Mouse (Mus musculus) intestine, embryonic 16.5 days (tissue): ENCODE data around the gene Ugt2b36. TPM values are rescaled to one million over a fixed set of nuclear protein-coding genes. Genes with fewer than 3 reads are reported as not detected.
"Not testable (repeated sequence)": the region's sequence is repeated elsewhere in the genome, so short reads cannot be mapped to it uniquely, and the experiment has no call there.

Source experiments
- ATAC-seq: fragments of 200-750 bp; cut with Nextera tagmentation; 2 replicates; pipeline ENCODE4 v1.8.0; 2017; ENCODE audit warnings: moderate TSS enrichment, moderate library complexity
- H3K27ac ChIP-seq: fragments of 300-500 bp; sonication (generic); 2 replicates; pipeline ENCODE4 v1.5.1; 2014; ENCODE audit warnings: mild to moderate bottlenecking, low read length
- H3K27me3 ChIP-seq: fragments of 300-500 bp; sonication (generic); replicated peaks from 2 replicates; pipeline ENCODE4 v1.6.1; 2014; ENCODE audit warnings: low read length, control low read depth, mixed read lengths; ENCODE audit not compliant: control insufficient read depth, insufficient read depth
- H3K36me3 ChIP-seq: fragments of 300-500 bp; sonication (generic); 2 replicates; pipeline ENCODE4 v1.6.1; 2014; ENCODE audit warnings: low read length, control low read depth; ENCODE audit not compliant: control insufficient read depth, insufficient read depth
- H3K4me1 ChIP-seq: fragments of 300-500 bp; sonication (generic); 2 replicates; pipeline ENCODE4 v1.6.1; 2014; ENCODE audit warnings: low read length, control low read depth, mixed read lengths; ENCODE audit not compliant: control insufficient read depth, insufficient read depth
- H3K4me2 ChIP-seq: fragments of 300-500 bp; sonication (generic); 2 replicates; pipeline ENCODE4 v1.6.1; 2014; ENCODE audit warnings: low read depth, low read length, control low read depth
- H3K4me3 ChIP-seq: fragments of 300-500 bp; sonication (generic); 2 replicates; pipeline ENCODE4 v1.5.1; 2014; ENCODE audit warnings: mild to moderate bottlenecking, low read length
- H3K9ac ChIP-seq: fragments of 300-500 bp; sonication (generic); 2 replicates; pipeline ENCODE4 v1.6.1; 2014; ENCODE audit warnings: low read depth, low read length
- H3K9me3 ChIP-seq: fragments of 300-500 bp; sonication (generic); 2 replicates; pipeline ENCODE4 v1.6.1; 2016; ENCODE audit warnings: low read length, control low read depth; ENCODE audit not compliant: control insufficient read depth
- WGBS: fragments of 180-500 bp; shearing (Covaris S2); extraction: QIAGEN DNeasy Blood & Tissue Kit; methylation state at CpG from one replicate; pipeline ENCODE4 v1.1.7; 2014; 5-methylcytosine and 5-hydroxymethylcytosine counted together
- polyA plus RNA-seq: library from polyadenylated mRNA; unstranded; fragments of >200 nt; fragmentation: Nextera tagmentation; extraction: Ambion mirVana; gene quantifications from 2 replicates; pipeline ENCODE4 v1.2.1, GENCODE M21; 2015

Ugt2b36 gene
- 28.9 and 36.2 TPM in 2 replicates for polyA plus RNA-seq

GRCm38 (mm10) chr5:87092346-87093027 lies at the start of gene Ugt2b36:
Gene Ugt2b36 (minus strand): TSS chr5:87092555.
- peaks cover 4% of the 10 kb centered on the region for H3K4me1 ChIP-seq
- 43% methylated on average over 1 of the region's 1 CpGs for WGBS
- peak within 1 kb of the TSS; percentile 76 for H3K27ac ChIP-seq
- no peak within 1 kb of the TSS for H3K4me3 ChIP-seq
- no peaks in the 10 kb centered on the region for H3K27me3 ChIP-seq
- no peaks in the 10 kb centered on the region for H3K9me3 ChIP-seq
- ATAC-seq = peak; percentile 94
- H3K36me3 ChIP-seq = no peaks in the 10 kb centered on the region
- no peak within 1 kb of the TSS for H3K4me2 ChIP-seq
- H3K9ac ChIP-seq = no peak within 1 kb of the TSS

- peak; percentile 66 for ATAC-seq
- H3K36me3 ChIP-seq, H3K27me3 ChIP-seq, H3K9ac ChIP-seq, H3K4me3 ChIP-seq, H3K4me1 ChIP-seq, H3K27ac ChIP-seq, H3K9me3 ChIP-seq, H3K4me2 ChIP-seq: not testable (repeated sequence)
- WGBS = 67% methylated on average over 1 of the region's 2 CpGs
These were observed 47.8 kb upstream of the Ugt2b36 start, which contains the start of gene Ugt2b5 for GRCm38 (mm10) chr5:87140196-87140595. Gene Ugt2b5 (minus strand): TSS chr5:87140318.

- ATAC-seq = peak; percentile 93
- not testable (repeated sequence) for H3K27me3 ChIP-seq, H3K9ac ChIP-seq, H3K36me3 ChIP-seq, H3K27ac ChIP-seq, H3K9me3 ChIP-seq, H3K4me1 ChIP-seq, H3K4me3 ChIP-seq, H3K4me2 ChIP-seq
- 61% methylated on average over 1 of the region's 1 CpGs for WGBS
These were observed 11.3 kb upstream of the Ugt2b36 start for GRCm38 (mm10) chr5:87103697-87104096.

DNA sequence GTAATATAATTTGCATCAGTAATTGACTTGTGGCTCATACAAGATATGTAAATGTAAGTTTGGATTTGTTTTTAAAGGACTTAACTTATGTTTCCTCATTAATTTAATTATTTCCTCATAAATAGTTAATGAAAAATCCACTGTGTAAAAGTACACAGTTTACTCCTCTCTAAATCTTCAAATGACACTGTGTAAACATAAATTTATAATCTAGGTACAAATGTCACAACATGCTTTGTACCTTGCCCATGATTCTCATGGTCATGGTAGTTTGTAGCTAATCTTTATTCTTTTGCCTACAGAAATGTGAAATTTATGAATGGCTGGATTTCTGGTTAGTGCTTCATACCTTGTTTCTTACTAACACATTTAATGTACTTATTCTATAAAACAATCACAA lies 1.2 kb downstream of the Ugt2b36 start:
- no peak for ATAC-seq
- Histone ChIP-seq H3K4me3 (no peak overlapping the region), H3K4me2 (no peak overlapping the region), H3K27ac (no peak overlapping the region), H3K4me1 (peaks cover 4% of the 10 kb centered on the region), H3K9ac (no peak overlapping the region), H3K27me3 (no peaks in the 10 kb centered on the region), H3K9me3 (no peaks in the 10 kb centered on the region), H3K36me3 (no peaks in the 10 kb centered on the region)

- H3K9ac ChIP-seq = no peak overlapping the region
- no peak overlapping the region for H3K27ac ChIP-seq
- no peak for ATAC-seq
- peaks cover 4% of the 10 kb centered on the region for H3K4me1 ChIP-seq
- no peaks in the 10 kb centered on the region for H3K9me3 ChIP-seq
- H3K4me3 ChIP-seq = no peak overlapping the region
- H3K4me2 ChIP-seq = no peak overlapping the region
- no peaks in the 10 kb centered on the region for H3K27me3 ChIP-seq
- H3K36me3 ChIP-seq = no peaks in the 10 kb centered on the region
These were observed 3.1 kb downstream of the Ugt2b36 start for GRCm38 (mm10) chr5:87089264-87089663.

DNA sequence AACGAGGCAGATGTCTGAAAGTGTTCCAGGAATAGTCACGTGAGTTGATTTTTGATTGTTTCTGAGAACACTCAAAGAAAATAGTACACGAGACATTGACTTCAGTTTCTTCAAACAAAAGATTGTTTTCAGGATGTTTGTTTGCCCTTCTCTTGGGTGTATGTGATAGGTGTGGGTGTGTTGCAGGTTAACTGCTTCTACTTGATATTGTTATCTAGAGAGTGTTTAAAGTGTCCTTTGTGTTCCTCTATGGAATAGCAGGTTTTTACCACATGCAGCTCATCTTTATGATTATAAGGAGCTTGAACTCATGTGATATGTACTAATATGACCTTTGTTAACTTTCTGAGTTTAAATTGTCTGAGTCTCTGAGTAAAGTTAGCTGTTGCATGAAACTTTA lies 6.1 kb downstream of the Ugt2b36 start:
- Histone ChIP-seq H3K4me1 (no peaks in the 10 kb centered on the region; the same call in 1 of the 2 replicates), H3K27me3 (no peaks in the 10 kb centered on the region), H3K27ac (no peak overlapping the region), H3K4me2 (no peak overlapping the region), H3K36me3 (no peaks in the 10 kb centered on the region), H3K9ac (no peak overlapping the region), H3K9me3 (no peaks in the 10 kb centered on the region), H3K4me3 (no peak overlapping the region)
- 61% methylated on average over 3 of the region's 3 CpGs for WGBS
- ATAC-seq = peak; percentile 56; the same call in 1 of the 2 replicates

GRCm38 (mm10) chr5:87030624-87031023 lies 61.7 kb downstream of the Ugt2b36 start:
- Histone ChIP-seq H3K36me3 (no peaks in the 10 kb centered on the region), H3K27me3 (no peaks in the 10 kb centered on the region), H3K4me1 (no peaks in the 10 kb centered on the region), H3K9me3 (no peaks in the 10 kb centered on the region), H3K9ac (no peak overlapping the region), H3K27ac (no peak overlapping the region), H3K4me3 (no peak overlapping the region), H3K4me2 (no peak overlapping the region)
- 86% methylated on average over 1 of the region's 1 CpGs for WGBS
- no peak for ATAC-seq

- no peaks in the 10 kb centered on the region for H3K36me3 ChIP-seq
- H3K4me2 ChIP-seq = no peak overlapping the region
- H3K4me3 ChIP-seq = no peak overlapping the region
- no peak overlapping the region for H3K9ac ChIP-seq
- no peaks in the 10 kb centered on the region for H3K27me3 ChIP-seq
- peak; percentile 46; the same call in 1 of the 2 replicates for ATAC-seq
- no peaks in the 10 kb centered on the region for H3K4me1 ChIP-seq
- 64% methylated on average over 3 of the region's 3 CpGs for WGBS
- no peaks in the 10 kb centered on the region for H3K9me3 ChIP-seq
- no peak overlapping the region for H3K27ac ChIP-seq
These were observed 65.0 kb downstream of the Ugt2b36 start for GRCm38 (mm10) chr5:87027359-87027758.
